Mouse (Mus musculus): Measurements from ENCODE around the gene Nme7.

Nme7 gene

DNA sequence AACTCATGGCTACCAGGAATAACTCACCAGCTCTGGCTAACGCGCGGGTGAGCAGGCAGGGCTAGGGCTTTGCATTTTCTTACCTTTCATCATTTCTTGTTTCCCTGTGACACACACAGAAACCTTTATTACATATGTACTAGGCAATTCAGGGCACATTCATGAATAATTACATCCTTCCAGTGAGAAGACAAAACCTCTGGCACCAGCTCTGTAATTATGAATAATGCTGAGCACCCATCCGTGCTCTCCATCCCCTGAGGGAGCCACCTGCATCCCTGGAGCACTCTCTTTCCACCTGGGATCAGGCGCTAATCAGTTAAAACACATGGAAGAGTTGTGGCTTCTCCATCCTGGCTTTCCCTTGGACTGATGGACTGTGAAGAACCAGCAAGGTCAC lies at the start of gene Nme7:
Gene Nme7, plus strand, starts transcription at position 301 of the 400 bp plus-strand sequence.
- DNase-seq (ENCODE audit: low read depth, low spot score): no peak

DNA sequence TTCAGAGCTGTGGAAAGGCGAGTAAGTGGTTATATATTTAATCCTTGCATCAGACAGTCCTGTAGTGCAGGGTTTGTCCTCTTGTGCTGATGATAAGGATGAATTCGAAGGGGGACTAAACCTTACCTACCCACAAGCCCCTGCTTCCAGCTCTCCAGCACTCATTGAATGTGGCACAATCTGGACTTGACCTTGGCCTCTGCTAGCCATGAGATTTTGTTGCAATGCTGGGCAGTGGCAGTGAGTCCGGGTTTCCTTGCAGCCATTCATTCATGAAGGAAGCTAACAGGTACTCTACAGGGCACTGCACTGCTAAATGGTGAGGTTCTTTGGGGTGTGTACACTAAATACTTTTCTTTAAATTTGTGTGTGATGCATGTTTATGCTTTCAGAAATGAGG lies 49.1 kb upstream of the Nme7 start:
- DNase-seq (ENCODE audit: low read depth, low spot score): no peak

DNA sequence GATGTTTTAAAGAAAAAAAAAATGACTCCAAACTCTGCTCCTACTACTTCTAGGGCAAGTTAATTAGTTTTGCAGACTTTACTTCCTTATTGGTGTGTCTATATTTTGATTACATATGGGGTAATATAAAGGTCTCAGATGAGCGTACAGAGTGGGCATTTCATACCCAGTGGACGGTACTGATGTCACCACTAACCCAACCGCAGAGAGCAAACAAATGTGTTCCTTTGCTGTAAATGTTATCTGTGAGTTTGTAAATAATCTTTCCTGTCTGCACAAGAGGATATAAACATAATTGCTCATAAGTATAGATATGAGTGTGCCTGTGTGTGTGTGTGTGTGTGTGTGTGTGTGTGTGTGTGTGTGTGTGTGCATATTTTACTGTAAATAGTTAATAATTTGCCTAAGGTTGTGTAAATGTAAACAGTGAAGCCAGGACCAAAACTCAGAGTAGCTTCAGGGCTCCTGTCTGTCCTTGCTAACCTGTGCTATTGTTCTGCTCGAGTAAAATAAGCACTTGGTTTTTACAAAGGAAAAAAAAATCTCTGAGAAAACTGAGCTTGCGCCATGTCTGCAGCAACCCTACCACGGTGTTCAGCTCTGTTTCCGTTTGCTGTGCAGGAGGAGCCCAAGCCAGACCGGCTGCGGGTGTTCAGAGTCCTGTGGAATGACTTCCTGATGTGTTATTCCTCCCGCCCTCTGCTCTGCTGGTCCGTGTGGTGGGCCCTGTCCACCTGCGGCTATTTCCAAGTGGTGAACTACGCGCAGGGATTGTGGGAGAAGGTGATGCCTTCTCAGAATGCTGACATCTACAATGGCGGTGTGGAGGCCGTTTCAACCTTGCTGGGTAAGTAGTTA lies 43.5 kb upstream of the Nme7 start:
- DNase-seq (ENCODE audit: low read depth, low spot score): no peak

DNA sequence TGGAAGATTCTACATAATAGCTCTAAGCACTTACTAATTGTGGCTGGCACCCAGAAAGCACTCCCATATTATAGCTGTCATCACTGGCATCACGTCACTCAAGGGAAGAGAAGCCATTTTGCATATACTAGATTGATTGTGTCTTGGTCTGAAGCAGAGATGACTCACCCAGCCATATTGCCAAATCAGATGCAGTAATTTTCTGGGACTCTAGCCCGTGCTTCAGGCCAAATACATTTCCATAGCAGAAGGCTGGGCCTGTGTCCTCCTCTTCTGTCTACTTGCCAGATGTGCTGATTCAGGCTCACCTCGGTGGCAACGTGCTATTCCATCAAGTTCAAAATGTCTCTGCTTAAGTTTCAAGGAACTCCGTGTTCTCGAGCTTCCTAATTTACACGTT lies 42.4 kb upstream of the Nme7 start:
- DNase-seq (ENCODE audit: low read depth, low spot score): no peak

DNA sequence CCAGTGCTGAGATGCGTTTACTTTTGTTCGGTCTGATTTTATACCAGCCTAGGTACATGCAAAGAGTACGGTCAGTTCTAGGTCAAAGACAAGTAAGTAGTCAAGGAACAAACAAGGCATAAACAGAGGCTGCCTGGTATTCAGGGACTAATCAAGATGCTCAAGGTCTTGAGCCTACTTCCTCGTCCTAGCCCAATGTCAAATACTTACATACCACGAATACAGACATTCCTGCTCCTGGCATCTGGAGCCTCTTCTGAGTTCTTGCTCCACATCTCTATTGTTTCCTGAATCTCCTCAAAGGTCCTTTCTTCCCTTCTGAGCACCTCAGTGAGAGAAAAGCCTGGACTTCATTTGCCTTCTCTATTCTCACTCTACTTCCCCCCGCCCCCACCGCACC lies 33.0 kb upstream of the Nme7 start:
- no peak for DNase-seq (ENCODE audit: low read depth, low spot score)

DNA sequence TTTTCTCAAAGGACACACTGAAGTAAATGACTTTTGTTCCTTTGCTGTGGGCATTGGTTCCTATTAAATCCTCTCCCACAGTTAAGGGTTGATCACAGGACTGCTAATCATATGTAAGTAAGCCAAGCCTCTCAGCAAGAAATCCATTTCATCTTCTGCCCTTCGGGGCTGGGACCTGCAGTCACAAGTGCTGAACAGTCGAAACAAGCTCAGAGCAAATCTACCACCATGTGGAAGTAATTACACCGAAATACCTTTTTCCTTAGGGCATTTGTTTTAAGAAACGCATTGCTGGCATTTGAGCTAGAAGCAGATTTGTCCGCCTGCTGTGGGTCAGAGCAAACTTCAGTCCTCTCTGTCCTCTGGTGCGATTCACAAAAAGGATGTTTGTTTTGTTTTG lies 30.3 kb upstream of the Nme7 start:
- no peak for DNase-seq (ENCODE audit: low read depth, low spot score)

DNA sequence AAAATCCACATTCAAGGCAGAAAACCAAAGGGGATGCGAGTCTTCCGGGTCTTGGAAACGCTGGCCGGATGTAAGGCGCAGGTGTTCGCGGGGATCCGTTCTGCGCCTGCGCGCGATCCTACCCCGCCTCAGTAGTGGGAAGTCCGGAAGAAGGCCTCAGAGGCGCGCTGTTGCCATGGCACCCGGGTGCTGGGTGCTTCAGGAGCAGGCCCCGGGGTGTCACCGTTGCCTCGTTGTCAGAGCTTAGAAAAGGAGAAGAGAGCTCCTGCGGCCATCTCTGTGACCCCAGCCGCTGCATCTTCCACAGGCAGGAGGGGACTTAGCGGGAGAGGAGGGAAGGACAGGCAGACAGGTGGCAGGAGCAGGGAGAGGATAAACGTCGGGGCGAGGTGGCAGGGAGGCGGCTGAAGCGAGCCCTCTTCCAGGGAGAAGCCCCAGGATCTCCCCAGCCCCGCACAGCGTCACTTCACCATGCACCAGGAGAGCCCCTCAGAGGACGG lies 28.4 kb upstream of the Nme7 start, which contains the start of gene Ccdc181:
Gene Ccdc181, plus strand, starts transcription at position 131 of the 500 bp plus-strand sequence.
- peak; percentile 86 for DNase-seq (ENCODE audit: low read depth, low spot score)

DNA sequence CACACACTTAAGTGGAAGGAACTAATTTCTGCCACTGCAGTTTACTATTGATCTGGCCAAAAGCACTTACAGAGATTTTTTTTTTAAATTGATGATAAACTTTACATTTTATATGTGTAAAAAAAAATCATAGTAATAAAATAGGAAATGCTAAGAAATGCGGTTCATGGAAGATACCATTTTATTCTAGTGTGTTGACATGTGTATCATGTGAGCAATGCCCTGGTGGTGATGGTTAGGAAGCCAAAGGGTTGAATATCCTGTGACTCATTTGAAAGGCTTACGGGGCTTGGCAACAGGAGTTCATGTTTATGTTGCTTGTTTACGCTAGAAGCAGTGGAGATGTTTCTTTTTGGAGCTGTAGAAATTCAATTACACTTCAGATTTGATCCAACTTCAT lies 27.4 kb upstream of the Nme7 start:
- DNase-seq (ENCODE audit: low read depth, low spot score): no peak

DNA sequence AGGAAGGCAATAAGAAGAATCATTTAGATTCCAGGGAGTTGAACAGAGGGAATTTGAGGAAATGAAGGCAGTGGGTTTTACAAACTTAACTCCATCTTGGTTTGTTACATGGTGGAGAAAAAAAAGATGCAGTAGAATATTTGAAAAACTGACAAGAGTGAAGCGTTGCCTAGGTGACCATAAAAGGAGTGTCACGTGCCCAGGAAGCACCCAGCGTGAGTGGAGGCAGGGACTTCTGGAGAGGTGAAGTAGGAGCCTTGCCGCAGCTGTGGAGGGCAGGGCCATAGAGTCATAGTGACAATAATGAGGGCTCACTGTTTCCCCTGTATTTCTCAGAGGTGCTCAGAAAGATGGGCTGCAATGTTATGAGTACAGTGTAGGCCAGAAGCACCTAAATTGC lies 24.6 kb upstream of the Nme7 start:
- DNase-seq (ENCODE audit: low read depth, low spot score): no peak

DNA sequence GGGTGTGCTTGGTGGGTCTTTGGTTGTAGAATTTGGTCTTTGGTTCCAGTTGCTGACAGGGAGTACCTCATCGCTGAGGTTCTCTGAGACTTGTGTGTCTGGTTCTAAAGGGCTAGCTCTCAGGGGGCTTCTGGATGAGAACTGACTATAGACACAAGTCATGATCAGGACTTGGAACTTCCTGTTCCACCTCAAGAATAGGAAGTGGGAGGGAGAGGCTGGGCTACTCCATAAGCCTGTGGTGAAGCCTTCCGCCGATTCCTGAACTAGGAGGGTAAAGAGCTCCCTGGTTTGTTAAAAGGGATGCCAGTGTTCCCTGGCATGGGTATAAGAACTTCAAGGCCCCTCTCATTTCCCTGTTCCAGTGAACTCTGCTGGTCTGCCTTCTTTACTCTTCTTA lies 19.9 kb upstream of the Nme7 start:
- no peak for DNase-seq (ENCODE audit: low read depth, low spot score)

DNA sequence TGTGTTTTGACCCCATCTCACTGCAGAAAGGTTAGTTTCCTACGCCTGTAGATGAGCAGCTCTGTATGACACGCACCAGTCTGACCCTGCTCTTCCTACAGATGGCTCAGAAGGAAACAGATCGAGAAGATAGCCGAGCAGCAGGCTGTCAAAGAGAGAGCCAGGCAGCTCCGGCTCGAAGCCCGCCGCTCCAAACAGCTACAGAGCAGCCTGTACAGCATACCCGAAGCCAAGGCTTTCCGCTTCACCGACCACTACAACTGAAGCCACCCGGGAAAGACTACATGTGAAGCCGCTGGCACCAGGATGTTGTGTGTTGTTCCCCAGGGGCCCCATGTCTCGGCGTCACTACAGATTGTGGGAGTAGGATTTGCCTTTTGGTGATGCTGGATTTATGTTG lies 16.5 kb upstream of the Nme7 start:
- no peak for DNase-seq (ENCODE audit: low read depth, low spot score)

DNA sequence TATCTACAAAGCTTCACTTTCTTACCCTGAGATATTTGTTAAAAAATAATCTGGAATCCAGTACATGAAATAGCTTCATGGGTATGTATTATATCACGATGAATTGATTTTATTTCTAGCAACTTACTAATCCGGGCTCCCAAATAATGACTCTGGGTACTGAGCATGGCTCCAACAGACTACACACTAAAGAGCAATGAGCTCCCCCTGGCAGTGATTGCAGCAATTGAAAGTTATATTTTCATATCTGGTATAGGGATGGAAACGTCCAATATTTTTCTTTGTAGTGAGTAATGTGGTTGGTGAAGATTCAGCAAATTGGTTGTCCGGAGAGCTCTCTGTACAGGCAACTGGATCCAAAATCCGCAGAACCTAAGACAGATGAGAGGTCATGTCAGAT lies 11.9 kb upstream of the Nme7 start:
- no peak for DNase-seq (ENCODE audit: low read depth, low spot score)

DNA sequence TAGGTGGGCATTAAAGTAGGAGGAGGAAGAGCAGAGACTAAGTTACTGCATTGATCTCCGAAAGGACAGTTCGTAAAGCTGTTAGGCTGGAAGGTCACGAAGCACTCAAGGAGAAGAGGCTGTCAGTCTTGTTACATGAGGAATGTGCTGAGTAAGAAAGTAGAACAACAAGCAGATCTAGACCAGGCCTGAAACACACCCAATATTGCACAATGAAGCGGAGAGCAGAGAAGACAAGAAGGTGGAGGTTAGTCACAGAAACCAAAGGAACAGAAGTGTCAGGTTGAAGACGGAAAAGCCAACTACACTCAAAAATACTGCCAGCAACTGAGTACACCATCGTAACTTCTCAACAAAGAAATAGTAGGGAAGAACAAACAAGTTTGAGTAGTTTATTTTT lies 9.8 kb upstream of the Nme7 start:
- DNase-seq (ENCODE audit: low read depth, low spot score): no peak

DNA sequence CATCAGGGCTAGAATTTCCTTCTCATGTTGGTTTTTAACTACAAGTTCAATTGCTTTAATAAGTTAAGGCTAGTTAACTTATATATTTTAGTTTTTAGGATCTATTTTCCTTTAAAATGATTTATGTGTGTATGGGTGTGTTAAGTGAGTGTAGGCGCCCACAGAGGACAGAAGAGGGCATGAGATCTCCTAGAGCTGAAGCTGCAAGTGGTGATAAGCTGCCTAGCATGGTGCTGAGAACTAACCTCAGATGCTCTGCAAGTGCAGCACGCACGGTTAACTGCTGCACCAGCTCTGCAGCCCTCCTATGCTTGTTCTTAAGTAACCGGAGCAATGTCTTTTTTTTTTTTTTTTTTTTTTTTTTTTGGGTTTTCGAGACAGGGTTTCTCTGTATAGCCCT lies 7.4 kb upstream of the Nme7 start:
- DNase-seq (ENCODE audit: low read depth, low spot score): no peak

DNA sequence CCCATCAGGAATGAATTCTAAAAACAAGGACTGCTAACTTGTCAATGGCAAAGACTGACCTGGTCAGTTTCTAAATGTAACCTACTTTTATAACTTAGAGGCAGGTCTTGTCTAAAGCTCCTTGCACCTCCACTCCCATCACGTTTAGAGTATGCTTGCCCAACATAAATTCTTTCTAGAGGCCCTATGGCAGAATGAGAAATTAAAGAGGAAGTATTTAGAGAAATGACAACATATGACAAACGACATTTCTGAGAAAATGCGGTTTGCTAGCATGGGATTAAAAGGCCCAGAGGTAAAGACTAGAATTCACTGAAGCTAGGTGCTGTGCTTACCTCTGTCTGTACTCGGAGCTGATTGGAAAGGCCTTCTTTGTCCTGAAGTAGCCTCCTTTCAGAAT lies 2.0 kb upstream of the Nme7 start:
- DNase-seq (ENCODE audit: low read depth, low spot score): no peak

DNA sequence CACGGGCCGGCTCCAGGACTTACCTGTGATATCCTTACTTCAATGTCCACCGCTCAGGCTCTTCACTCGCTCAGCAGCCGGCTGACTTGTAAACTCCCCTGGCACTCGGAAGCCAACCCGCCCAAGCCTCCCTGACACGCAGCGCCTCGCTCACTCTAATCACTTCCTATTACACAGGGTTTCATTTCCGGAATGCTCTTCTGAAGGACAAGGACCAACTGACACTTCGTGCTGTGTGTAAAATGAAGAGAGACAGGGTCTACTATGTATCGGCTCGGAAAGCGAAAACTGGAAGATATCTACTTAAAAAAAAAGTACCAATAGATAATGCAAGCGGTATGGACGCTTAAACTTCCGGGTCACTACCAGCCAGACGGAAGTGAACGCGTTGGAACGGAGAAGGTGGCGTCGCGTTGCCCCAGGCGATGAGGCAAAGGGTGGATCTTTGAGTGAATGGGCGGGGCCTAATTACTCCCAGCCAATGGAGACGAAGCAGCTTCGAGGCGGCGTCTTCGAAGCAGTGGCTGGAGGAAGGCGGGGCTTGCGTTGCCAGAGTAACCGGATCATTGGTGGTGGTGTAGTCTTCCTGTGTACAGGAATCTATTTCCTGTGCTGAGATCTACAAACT lies 3.3 kb downstream of the Nme7 start, which contains the start of gene Blzf1:
Gene Blzf1, minus strand, starts transcription at position 366 of the 628 bp plus-strand sequence.
- DNase-seq (ENCODE audit: low read depth, low spot score): peak; percentile 99

DNA sequence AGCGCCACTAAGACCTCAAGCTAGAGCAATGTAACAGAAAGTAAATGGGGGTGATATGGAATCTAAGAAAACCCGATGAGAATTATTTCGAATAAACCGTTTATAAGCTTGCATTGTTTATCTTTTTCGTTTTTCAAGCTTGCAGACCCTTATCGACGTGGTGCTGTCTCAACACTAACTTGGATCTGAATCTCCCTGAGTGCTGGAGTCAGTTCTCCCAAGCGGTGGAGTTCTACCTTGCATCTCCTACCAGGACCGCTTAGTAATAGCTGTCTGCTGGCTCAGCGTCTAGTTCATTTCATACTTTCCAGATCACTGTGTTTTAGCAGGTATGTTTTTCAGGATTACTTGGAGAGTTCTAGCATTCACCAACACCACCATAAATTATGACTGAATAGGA lies 4.0 kb downstream of the Nme7 start:
- no peak for DNase-seq (ENCODE audit: low read depth, low spot score)

DNA sequence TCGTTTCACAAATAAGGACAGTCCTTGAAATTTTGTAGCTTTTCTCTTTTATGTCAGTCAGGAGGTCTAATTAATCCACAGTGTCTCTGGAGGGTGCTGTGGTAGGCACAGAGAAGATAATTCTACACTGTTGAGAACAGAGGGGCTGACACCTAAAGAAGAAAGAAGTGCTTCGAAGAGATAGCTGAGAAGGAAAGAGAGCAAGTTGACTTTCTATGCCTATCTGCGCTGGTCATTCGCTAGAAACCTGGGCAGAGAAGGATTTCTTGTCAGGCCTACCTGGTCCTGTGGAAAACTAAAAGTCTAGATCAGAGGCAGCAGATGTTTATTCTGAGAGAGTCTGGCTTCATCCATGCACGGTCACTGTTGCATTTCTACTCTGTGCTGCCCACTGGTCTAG lies 10.2 kb downstream of the Nme7 start:
- DNase-seq (ENCODE audit: low read depth, low spot score): peak; percentile 27

DNA sequence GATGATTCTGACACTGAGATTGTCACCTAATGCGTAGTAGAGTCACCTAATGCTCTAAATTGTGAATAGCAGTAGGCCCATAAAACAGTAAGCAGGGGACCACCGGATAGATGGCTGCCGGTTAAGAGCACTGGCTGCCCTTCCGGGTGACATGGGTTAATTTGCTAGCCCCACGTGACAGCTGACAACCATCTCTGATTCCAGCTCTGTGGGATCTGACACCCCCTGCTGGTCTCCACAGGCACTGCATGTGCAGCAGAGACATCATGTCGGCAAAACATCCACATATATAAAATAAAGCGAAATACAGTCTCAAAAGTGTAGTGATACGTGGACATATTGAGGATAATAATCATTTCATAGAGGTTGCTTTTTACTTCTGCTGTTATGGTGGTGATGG lies 11.3 kb downstream of the Nme7 start:
- peak; percentile 40 for DNase-seq (ENCODE audit: low read depth, low spot score)

DNA sequence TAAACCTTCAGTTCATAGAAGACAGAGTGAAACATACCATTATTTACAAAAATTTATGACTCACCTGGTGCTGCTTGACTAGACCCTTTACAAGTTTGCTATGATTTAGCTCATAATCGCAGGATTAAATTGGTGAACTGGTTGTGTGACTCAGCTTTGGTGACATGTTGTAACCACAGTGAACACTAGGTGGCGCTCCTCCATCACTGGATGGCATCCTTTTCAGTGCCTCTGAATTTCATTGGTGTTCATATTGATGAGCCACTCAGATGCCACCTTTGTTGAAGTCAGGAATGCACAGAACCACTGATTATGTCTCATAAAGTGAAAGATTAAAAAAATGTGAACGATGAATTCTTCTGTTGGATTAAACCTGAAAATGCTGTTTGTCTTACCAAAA lies 12.8 kb downstream of the Nme7 start:
- peak; percentile 65 for DNase-seq (ENCODE audit: low read depth, low spot score)

DNA sequence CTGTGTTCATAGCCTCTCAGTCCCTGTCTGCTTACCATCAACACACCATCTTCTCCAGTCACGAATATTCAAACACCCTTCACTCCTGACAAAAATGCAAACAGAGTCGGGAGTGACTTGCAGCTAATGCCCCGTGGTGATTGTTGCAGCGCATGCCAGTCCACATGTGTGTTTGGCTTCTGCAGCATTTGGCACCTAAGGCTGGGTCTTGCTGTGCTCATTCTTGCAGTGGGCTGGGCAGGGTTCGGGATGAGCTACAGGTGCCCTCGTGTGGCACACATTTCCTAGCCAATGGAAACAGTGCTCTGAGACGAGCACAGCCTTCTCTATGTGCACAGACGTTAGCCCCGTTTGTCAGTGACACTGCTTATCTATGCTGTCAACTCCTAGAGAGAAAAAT lies 13.3 kb downstream of the Nme7 start:
- no peak for DNase-seq (ENCODE audit: low read depth, low spot score)

DNA sequence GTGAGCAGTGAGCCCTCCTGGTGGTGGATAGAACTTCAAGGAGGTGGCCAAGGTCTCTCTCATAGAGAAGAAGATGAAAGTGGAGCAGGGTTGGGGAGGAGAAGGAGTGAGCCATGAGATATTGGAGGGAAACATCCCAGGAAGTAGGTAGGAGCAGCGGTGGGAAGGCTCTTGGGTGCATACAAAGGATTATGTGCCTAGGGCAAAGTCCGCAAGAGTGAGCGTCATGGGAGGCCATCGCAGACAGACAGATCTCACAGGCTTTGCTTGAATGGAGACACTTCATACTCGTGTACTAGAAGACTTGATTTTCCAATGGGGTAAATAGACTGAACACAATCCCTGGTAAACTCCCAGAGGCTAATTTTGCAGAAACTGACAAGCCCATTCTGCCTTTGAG lies 14.6 kb downstream of the Nme7 start:
- no peak for DNase-seq (ENCODE audit: low read depth, low spot score)

DNA sequence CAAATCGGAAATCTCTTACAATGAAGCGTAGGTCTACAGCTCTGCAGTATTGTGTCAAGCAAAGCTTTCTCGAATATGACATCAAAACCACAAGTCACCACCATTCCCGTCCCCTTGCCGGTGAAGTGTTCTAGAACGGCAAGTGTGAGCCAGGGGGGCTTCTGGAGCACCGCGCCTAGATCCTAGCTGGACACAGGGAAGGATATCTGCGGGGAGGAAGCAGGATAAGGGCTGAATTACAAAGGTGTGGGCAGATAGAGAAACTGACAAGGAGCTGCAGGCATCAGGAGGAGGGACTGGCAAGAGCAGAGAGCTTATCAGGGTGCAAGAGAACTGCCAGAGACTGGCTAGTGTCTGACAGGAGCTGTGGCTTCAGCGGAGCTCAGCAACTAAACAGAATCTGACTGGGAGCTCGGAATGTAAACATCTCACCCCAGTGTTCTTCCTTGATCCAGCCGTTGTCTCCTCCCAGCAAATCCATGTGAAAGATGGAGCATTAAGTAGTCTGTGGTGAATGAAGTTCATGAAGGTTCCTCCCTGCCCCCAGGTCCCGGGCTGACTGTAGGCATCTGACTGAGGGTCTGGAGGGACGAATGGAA lies 15.7 kb downstream of the Nme7 start:
- DNase-seq (ENCODE audit: low read depth, low spot score): no peak
